Mouse (Mus musculus): ENCODE measurements around the gene Ankfy1. TPM values are rescaled to one million over a fixed set of nuclear protein-coding genes. Genes with fewer than 3 reads are reported as not detected.

Ankfy1 gene
- polyA plus RNA-seq (2012; ENCODE audit: low replicate concordance) = 3.4 and 12.5 TPM in 2 replicates

DNA sequence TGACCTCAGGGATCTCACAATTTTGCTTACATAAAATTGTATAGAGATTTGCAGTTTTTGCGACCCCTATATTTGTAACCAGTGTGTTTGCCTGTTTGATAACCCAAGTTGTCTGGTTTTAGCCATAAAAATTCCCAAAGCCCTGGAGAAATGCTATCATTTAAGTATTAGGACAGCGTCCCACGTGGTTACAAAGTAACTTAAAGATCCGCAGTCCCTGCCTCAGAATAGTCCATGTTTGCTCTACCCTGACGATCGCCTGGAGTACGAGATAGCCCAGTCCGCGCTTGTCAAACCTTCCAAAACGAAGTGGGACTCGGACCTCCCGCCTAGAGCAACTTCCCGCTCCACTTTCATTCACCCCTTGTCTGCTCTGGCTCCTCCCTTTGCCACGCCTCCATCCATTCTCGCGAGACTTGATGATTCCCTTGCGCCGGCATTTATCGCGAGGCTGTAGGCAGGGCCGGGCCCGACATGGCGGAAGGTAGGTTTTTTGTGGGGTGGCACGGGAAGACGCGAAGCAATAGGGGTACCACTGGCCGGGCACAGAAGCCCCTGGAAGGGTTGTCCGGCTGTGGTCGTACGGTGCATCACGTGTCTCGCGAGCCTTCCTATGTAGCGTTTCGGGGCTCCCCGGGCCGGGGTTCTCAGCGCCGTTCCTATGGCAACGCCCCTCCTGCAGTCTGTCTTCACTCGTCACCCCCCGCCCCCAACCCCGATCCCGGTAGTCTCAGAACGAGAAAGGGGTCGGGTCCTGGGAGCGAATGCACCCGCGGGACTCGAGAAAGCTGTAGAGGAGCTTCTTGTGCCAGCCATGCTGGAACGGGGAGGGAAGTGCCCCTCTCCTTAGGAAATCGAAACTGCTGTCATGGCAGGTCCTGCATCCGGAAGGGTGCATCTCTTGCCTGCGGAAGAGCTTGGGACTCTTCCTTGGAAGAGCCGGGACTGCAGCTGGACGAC is at the start of gene Ankfy1:
TSS of gene Ankfy1 (plus strand) at position 456 of the 960 bp plus-strand sequence.

DNA sequence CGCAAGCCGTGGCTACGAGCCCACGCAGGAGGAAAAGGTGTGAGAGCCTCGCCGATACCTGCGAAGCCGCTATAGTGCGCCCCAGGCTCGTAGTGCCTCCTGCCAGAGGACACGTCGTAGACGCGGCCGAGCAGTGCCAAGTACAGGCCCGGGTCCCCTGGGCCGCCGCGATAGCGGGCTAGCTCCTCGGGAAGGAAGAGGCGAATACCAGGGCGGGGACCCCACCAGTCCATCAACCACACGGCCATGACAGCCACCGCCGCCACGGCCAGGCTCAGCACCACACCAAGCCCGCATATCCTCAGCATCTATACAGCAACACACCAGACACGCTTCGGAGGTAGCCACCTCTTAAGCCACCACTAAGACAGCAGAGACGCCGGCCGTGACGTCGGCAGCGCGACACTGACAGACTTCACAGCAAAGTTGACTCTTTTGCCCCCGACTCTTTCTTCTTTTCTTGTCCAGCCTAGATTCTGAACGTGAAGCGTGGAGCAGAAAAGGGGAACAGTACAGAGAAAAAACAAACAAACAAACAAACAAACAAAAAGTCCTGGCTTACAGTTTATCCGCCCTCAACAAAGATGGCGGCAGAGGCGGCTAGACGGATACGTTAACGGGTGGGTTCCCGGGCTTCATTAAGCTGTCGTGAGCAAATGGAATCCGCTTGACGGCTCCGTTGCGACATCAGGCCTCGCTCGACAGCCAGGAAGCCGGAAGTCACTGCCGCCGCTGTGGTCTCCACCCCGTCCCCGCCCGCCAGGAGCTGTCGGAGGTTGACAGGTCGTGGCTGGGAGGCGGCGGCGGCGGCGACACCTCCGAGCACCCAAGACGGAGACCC is 105.9 kb downstream of the Ankfy1 start, which contains the start of the genes Cyb5d2 and Zzef1:
TSS of gene Cyb5d2 (minus strand) at position 688 of the 841 bp plus-strand sequence.
TSS of gene Zzef1 (plus strand) at position 772 of the 841 bp plus-strand sequence.

Other genes starting within 250 kb of the Ankfy1 start
- gene Mybbp1a, start 248.7 kb upstream of the Ankfy1 start, polyA plus RNA-seq (2012; ENCODE audit: low replicate concordance) = 79.4 and 159 TPM in 2 replicates
- gene Spns2, start 200.1 kb upstream of the Ankfy1 start, polyA plus RNA-seq (2012; ENCODE audit: low replicate concordance) = 1.5 and 2.2 TPM in 2 replicates
- gene Spns3, start 139.5 kb upstream of the Ankfy1 start, polyA plus RNA-seq (2012; ENCODE audit: low replicate concordance) = 4.5 and 5.6 TPM in 2 replicates
- gene Ube2g1, start 82.7 kb upstream of the Ankfy1 start, polyA plus RNA-seq (2012; ENCODE audit: low replicate concordance) = 41.4 and 43.4 TPM in 2 replicates
- 0.16 and 1.4 TPM in 2 replicates for gene Cyb5d2, start 106.1 kb downstream of the Ankfy1 start, polyA plus RNA-seq (2012; ENCODE audit: low replicate concordance)
- gene Zzef1, start 106.2 kb downstream of the Ankfy1 start, polyA plus RNA-seq (2012; ENCODE audit: low replicate concordance) = 12.6 and 13.5 TPM in 2 replicates

All from leukemia stem cell, adult 10-12 weeks (primary cell).